Mouse (Mus musculus): Measurements from ENCODE around the gene Arid1b.

Gene Arid1b

DNA sequence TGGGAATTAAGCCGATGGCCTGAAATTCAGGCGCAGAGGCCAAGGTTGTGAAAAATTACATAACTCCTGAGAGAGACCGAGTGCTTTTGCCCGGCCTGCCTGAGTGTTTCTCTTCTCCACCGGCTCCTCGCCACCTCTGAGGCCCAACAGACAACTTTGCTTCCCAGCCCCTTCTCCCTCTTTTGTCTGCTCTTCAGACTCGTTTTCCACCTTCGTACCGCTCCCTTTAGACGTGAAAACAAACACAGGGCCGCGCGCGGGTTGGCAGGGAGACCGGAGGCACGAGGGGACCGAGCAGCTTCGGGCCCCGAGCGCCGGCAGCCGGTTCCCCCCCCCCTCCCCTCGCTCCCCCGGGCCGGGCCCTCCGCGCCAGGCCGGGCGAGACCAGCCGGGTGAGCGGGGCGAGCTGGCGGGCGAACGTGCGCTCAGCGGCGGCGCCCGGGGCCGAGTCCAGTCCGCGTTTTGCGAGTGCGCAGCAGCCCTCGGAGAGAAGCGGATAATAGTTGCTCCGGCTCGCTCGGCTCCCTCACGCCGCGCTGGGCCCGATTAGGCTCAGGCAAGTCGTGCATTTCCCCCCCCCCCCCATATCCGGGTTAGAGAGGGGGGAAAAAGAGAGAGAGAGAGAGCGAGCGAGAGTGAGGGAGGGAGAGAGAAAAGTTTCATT, at the start of gene Arid1b:
Gene Arid1b (plus strand): TSS at position 493 of the 664 bp plus-strand sequence.
- in situ Hi-C loops (cut with MboI; ENCODE audit: unreplicated experiment in 2 of 2), result loop anchor here in 1 of 2 experiments (5.0 kb wide), 1 partner anchor 87 kb away; no protein-coding TSS in a partner anchor

GRCm38 (mm10) chr17:4945311-4945751, 48.8 kb upstream of the Arid1b start:
- in situ Hi-C loops (cut with MboI; ENCODE audit: unreplicated experiment in 2 of 2), result no loop called here

DNA sequence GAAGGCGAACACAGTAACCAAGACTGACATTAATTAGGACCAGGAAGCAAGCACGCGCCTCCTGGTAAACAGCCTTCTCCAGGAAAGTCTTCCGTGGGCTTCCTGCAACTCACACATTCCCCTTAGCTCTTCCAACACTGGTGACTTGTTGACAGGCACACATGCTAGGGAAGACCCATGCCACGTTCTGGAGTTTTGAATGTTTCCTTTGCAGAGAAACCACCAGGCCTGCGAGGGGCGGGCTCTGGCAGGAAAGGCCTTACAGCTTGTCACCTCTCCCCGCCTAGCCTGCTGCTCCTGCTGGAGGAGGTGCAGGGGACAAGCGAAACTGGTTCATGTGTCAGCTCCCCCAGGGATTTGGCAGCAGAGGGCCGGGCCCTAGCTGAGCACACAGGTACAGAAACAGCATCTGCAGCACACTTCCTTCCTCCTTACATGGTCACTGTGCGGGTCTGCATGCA, 48.2 kb upstream of the Arid1b start:
- in situ Hi-C loops (cut with MboI; ENCODE audit: unreplicated experiment in 2 of 2), result no loop called here

DNA sequence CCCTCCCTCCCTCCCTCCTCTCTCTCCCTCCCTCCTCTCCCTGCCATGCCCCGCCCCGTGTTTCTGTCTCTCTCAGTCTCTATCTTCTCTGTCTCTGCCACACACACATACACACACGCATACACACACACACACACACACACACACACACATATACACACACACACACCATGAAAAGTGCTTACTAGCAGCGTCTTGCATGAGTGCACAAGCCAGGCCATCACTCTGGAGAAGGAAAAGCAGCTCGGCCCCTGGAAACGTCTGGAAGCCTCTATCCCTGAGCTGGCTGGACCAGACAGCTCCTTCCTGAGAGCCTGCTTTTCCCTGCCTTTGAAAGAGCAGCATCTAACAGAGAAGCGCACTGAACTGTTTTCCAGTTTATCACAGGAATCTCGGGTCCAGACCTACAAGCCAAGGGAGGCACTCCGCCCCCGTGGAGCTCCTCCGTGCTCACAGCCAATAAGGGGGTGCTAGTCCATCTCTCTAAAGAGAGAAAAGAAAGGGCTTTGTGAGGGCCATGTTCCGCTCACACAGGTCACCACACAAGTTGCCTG, 47.6 kb upstream of the Arid1b start:
- in situ Hi-C loops (cut with MboI; ENCODE audit: unreplicated experiment in 2 of 2), result no loop called here

DNA sequence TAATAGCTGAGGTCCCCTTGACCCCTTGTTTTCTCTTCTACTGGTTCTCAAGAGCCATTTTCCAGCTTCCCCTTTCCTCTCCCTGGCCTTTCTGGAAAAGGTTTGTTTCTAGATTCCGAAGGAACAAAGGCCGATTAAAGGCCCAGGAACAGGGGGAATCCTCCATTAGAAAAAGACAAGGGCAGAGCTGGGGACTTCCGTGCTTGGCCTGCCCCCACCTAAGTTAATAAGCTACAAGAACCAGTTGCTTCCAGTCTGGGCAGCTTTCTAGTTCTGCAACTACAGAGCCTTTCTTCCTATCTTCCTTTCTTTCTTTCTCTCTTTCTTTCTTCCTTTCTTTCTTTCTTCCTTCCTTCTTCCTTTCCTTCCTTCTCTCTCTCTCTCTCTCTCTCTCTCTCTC, 47.1 kb upstream of the Arid1b start:
- in situ Hi-C loops (cut with MboI; ENCODE audit: unreplicated experiment in 2 of 2), result no loop called here

GRCm38 (mm10) chr17:4947439-4947838, 46.7 kb upstream of the Arid1b start:
- in situ Hi-C loops (cut with MboI; ENCODE audit: unreplicated experiment in 2 of 2), result no loop called here

GRCm38 (mm10) chr17:4948501-4948900, 45.6 kb upstream of the Arid1b start:
- in situ Hi-C loops (cut with MboI; ENCODE audit: unreplicated experiment in 2 of 2), result no loop called here

GRCm38 (mm10) chr17:4954431-4954830, 39.7 kb upstream of the Arid1b start:
- in situ Hi-C loops (cut with MboI; ENCODE audit: unreplicated experiment in 2 of 2), result no loop called here

GRCm38 (mm10) chr17:4964192-4964877, 29.8 kb upstream of the Arid1b start:
- in situ Hi-C loops (cut with MboI; ENCODE audit: unreplicated experiment in 2 of 2), result no loop called here

GRCm38 (mm10) chr17:4967201-4967600, 26.9 kb upstream of the Arid1b start:
- in situ Hi-C loops (cut with MboI; ENCODE audit: unreplicated experiment in 2 of 2), result no loop called here

DNA sequence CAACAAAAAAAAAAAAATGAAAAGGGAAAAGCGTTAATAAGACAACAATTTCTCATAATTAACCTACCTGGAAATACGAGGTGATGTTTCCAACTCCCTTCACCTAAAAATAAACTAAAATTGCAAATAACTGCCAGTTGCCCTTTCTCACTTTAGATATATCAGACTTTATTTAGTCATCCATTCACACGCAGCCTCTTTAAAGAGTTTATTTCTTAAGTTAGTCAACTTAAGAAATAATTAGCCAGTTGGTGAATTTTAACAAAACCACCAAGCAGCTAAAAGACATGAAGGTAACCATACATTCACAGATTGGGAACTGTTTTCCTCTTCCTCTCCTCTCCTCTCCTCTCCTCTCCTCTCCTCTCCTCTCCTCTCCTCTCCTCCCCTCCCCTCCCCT, 26.1 kb upstream of the Arid1b start:
- in situ Hi-C loops (cut with MboI; ENCODE audit: unreplicated experiment in 2 of 2), result no loop called here

GRCm38 (mm10) chr17:4968878-4969277, 25.3 kb upstream of the Arid1b start:
- in situ Hi-C loops (cut with MboI; ENCODE audit: unreplicated experiment in 2 of 2), result no loop called here

DNA sequence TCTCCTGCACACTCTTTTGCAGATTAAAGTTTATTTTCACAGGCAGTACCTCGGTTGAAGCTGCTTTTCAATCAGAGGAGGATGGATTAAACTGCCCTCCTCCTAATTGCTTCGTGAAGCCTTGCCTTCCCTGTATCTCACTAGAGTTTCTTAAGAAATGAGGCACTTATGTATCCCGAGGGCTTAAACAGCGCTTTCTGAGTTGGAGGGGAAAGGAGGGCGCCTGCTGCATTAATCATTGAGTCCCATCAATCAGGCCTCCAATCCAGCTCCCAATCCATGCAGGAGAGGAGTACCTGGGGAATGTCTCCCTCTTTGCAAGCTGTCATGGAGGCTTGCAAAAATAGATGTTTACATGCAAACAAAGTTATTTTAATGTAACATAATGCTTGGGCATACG, 21.9 kb upstream of the Arid1b start:
- in situ Hi-C loops (cut with MboI; ENCODE audit: unreplicated experiment in 2 of 2), result no loop called here

- in situ Hi-C loops (cut with MboI; ENCODE audit: unreplicated experiment in 2 of 2), result no loop called here
These were observed 19.4 kb upstream of the Arid1b start for GRCm38 (mm10) chr17:4974736-4975135.

- in situ Hi-C loops (cut with MboI; ENCODE audit: unreplicated experiment in 2 of 2), result no loop called here
These were observed 14.0 kb upstream of the Arid1b start for GRCm38 (mm10) chr17:4980151-4980550.

DNA sequence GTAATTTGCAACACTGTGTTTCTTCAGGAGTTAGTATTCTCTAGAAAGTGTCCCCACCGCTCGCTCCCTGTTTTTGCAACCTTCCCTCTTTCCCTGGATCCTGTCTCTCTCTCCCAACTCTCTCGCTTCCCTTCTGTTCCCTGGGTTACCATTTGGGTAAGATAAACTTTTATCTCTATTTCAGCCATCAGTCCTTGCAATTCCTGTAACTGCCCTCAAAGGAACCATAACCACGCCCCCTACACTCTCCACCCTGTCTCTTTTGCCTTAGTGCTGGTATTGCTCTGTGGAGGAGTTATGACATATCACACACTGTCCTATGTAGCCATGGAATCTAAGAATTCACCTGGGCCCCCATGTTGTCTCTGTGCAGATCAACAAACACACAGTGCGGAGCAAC, 11.3 kb upstream of the Arid1b start:
- in situ Hi-C loops (cut with MboI; ENCODE audit: unreplicated experiment in 2 of 2), result no loop called here

DNA sequence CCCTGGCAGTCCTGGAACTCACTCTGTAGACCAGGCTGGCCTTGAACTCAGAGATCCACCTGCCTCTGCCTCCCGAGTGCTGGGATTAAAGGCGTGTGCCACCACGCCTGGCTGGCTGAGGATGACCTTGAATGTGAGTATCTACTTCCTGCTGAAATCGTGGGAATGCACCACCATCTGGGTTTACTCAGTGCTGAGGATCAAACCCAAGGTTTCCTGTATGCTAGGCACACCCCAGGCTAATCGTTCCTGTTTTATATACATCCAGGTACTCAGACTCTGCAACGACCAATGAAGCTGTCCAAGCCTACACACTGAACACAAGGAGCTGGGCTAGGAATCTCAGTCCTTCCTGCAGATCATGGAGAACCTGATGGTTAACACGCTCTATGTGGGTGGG, 9.4 kb upstream of the Arid1b start:
- in situ Hi-C loops (cut with MboI; ENCODE audit: unreplicated experiment in 2 of 2), result loop anchor here in 1 of 2 experiments (5.0 kb wide), 1 partner anchor 77 kb away; no protein-coding TSS in a partner anchor

GRCm38 (mm10) chr17:4990911-4991560, 3.1 kb upstream of the Arid1b start:
- in situ Hi-C loops (cut with MboI; ENCODE audit: unreplicated experiment in 2 of 2), result loop anchor here in 1 of 2 experiments (5.0 kb wide), 1 partner anchor 84 kb away; no protein-coding TSS in a partner anchor

GRCm38 (mm10) chr17:4991600-4991999, 2.5 kb upstream of the Arid1b start:
- in situ Hi-C loops (cut with MboI; ENCODE audit: unreplicated experiment in 2 of 2), result loop anchor here in 1 of 2 experiments (5.0 kb wide), 1 partner anchor 84 kb away; no protein-coding TSS in a partner anchor

- in situ Hi-C loops (cut with MboI; ENCODE audit: unreplicated experiment in 2 of 2), result loop anchor here in 1 of 2 experiments (5.0 kb wide), 1 partner anchor 86 kb away; no protein-coding TSS in a partner anchor
These were observed 664 bp upstream of the Arid1b start for GRCm38 (mm10) chr17:4993497-4993839.

DNA sequence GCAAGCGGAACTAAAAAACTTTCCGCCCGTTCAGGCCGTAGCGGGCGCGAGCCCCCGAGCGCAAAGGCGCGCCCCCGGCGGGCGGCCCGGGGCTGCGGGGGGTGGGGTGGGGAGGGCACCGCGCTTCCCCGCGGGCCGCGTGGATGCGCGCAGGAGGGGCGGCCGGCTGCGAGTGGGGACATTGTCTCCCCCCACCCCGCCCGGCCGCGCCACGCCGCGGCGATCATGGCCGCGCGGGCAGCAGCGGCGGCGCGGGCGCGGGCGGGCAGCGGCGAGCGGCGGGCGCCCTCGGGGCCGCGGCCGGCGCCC, 326 bp downstream of the Arid1b start:
- in situ Hi-C loops (cut with MboI; ENCODE audit: unreplicated experiment in 2 of 2), result loop anchor here in 1 of 2 experiments (5.0 kb wide), 1 partner anchor 87 kb away; no protein-coding TSS in a partner anchor

Data from v-Abl transformed pro-B cells (cell line).